Mouse (Mus musculus): Measurements from ENCODE around the gene Scrn2. TPM values are rescaled to one million over a fixed set of nuclear protein-coding genes. Genes with fewer than 3 reads are reported as not detected.

The Scrn2 gene
- polyA plus RNA-seq, 1 experiment from 2014 or later, result 13.9 TPM

GRCm38 (mm10) chr11:97040301-97041021 lies 10.7 kb downstream of the Scrn2 start:
- Histone ChIP-seq H3K27ac (ENCODE audit: low read depth, low read length) (no peak overlapping the region), H3K36me3 (ENCODE audit: control insufficient read depth, insufficient read depth, low read length) (peaks cover 4% of the 10 kb centered on the region), H3K9me3 (replicated peaks; ENCODE audit: control insufficient read depth, low read length) (no peaks in the 10 kb centered on the region), H3K27me3 (ENCODE audit: control insufficient read depth, insufficient read depth, low read length) (no peaks in the 10 kb centered on the region), H3K4me3 (ENCODE audit: low read depth, low read length) (peak overlapping the region; percentile 78), H3K9ac (ENCODE audit: low read depth, low read length) (peak overlapping the region; percentile 60; the same call in 1 of the 2 replicates), H3K4me2 (peak overlapping the region; percentile 90), H3K4me1 (ENCODE audit: control insufficient read depth, insufficient read depth, low read length) (peaks cover 7% of the 10 kb centered on the region; the same call in 1 of the 2 replicates)
- 46% methylated on average over 12 of the region's 12 CpGs for WGBS (ENCODE audit: insufficient replicate concordance)
- no peak for ATAC-seq (replicated peaks; ENCODE audit: insufficient number of reproducible peaks, low FRiP score, low TSS enrichment)

- peak; percentile 79 for ATAC-seq (replicated peaks; ENCODE audit: insufficient number of reproducible peaks, low FRiP score, low TSS enrichment)
- WGBS (ENCODE audit: insufficient replicate concordance), result under 1% methylated on average over 41 of the region's 48 CpGs
- Histone ChIP-seq H3K27ac (ENCODE audit: low read depth, low read length) (0 out of 2 replicates have a peak within 1 kb of the TSS, but pooled peaks have one; percentile 38), H3K9me3 (replicated peaks; ENCODE audit: control insufficient read depth, low read length) (no peaks in the 10 kb centered on the region), H3K36me3 (ENCODE audit: control insufficient read depth, insufficient read depth, low read length) (peaks cover 4% of the 10 kb centered on the region), H3K4me2 (peak within 1 kb of the TSS; percentile 90), H3K4me1 (ENCODE audit: control insufficient read depth, insufficient read depth, low read length) (peaks cover 7% of the 10 kb centered on the region; the same call in 1 of the 2 replicates), H3K27me3 (ENCODE audit: control insufficient read depth, insufficient read depth, low read length) (no peaks in the 10 kb centered on the region), H3K4me3 (ENCODE audit: low read depth, low read length) (peak within 1 kb of the TSS; percentile 78), H3K9ac (ENCODE audit: low read depth, low read length) (peak within 1 kb of the TSS; percentile 86)
Observed at GRCm38 (mm10) chr11:97041022-97041899, 11.5 kb downstream of the Scrn2 start, which contains the start of the genes Lrrc46 and Mrpl10. Gene Lrrc46 (minus strand): TSS chr11:97041407. Gene Mrpl10 (plus strand): TSS chr11:97041560.

GRCm38 (mm10) chr11:97044902-97045301 lies 15.2 kb downstream of the Scrn2 start:
- peaks cover 7% of the 10 kb centered on the region; the same call in 1 of the 2 replicates for H3K4me1 ChIP-seq (ENCODE audit: control insufficient read depth, insufficient read depth, low read length)
- no peak overlapping the region for H3K9ac ChIP-seq (ENCODE audit: low read depth, low read length)
- no peak overlapping the region for H3K4me2 ChIP-seq
- no peaks in the 10 kb centered on the region for H3K27me3 ChIP-seq (ENCODE audit: control insufficient read depth, insufficient read depth, low read length)
- no peak overlapping the region for H3K4me3 ChIP-seq (ENCODE audit: low read depth, low read length)
- ATAC-seq (replicated peaks; ENCODE audit: insufficient number of reproducible peaks, low FRiP score, low TSS enrichment), result no peak
- WGBS (ENCODE audit: insufficient replicate concordance), result 88% methylated on average over 8 of the region's 8 CpGs
- H3K9me3 ChIP-seq (replicated peaks; ENCODE audit: control insufficient read depth, low read length), result no peaks in the 10 kb centered on the region
- H3K36me3 ChIP-seq (ENCODE audit: control insufficient read depth, insufficient read depth, low read length), result peaks cover 4% of the 10 kb centered on the region
- H3K27ac ChIP-seq (ENCODE audit: low read depth, low read length), result no peak overlapping the region

- WGBS (ENCODE audit: insufficient replicate concordance), result 78% methylated on average over 7 of the region's 7 CpGs
- ATAC-seq (replicated peaks; ENCODE audit: insufficient number of reproducible peaks, low FRiP score, low TSS enrichment), result no peak
Observed at GRCm38 (mm10) chr11:97045861-97046260, 16.1 kb downstream of the Scrn2 start.

GRCm38 (mm10) chr11:97048090-97048650 lies 18.4 kb downstream of the Scrn2 start:
- Histone ChIP-seq H3K36me3 (ENCODE audit: control insufficient read depth, insufficient read depth, low read length) (peaks cover 4% of the 10 kb centered on the region), H3K27ac (ENCODE audit: low read depth, low read length) (no peak overlapping the region), H3K4me2 (no peak overlapping the region), H3K9ac (ENCODE audit: low read depth, low read length) (no peak overlapping the region), H3K4me3 (ENCODE audit: low read depth, low read length) (no peak overlapping the region), H3K4me1 (ENCODE audit: control insufficient read depth, insufficient read depth, low read length) (peaks cover 14% of the 10 kb centered on the region), H3K27me3 (ENCODE audit: control insufficient read depth, insufficient read depth, low read length) (no peaks in the 10 kb centered on the region), H3K9me3 (replicated peaks; ENCODE audit: control insufficient read depth, low read length) (no peaks in the 10 kb centered on the region)
- no peak for ATAC-seq (replicated peaks; ENCODE audit: insufficient number of reproducible peaks, low FRiP score, low TSS enrichment)
- WGBS (ENCODE audit: insufficient replicate concordance), result 81% methylated on average over 8 of the region's 8 CpGs

More at GRCm38 (mm10) chr11:97045861-97046260, 16.1 kb downstream of the Scrn2 start:
- H3K4me3 ChIP-seq (ENCODE audit: low read depth, low read length), result no peak overlapping the region
- H3K27ac ChIP-seq (ENCODE audit: low read depth, low read length), result no peak overlapping the region
- H3K36me3 ChIP-seq (ENCODE audit: control insufficient read depth, insufficient read depth, low read length), result peaks cover 4% of the 10 kb centered on the region
- no peaks in the 10 kb centered on the region for H3K9me3 ChIP-seq (replicated peaks; ENCODE audit: control insufficient read depth, low read length)
- peaks cover 7% of the 10 kb centered on the region; the same call in 1 of the 2 replicates for H3K4me1 ChIP-seq (ENCODE audit: control insufficient read depth, insufficient read depth, low read length)
- no peaks in the 10 kb centered on the region for H3K27me3 ChIP-seq (ENCODE audit: control insufficient read depth, insufficient read depth, low read length)
- H3K4me2 ChIP-seq, result no peak overlapping the region
- no peak overlapping the region for H3K9ac ChIP-seq (ENCODE audit: low read depth, low read length)

GRCm38 (mm10) chr11:97049492-97050085 lies 19.9 kb downstream of the Scrn2 start:
- no peak overlapping the region for H3K4me2 ChIP-seq

GRCm38 (mm10) chr11:97050216-97050943 lies 20.6 kb downstream of the Scrn2 start, which contains the start of gene Osbpl7:
Gene Osbpl7 (plus strand): TSS chr11:97050628.
- no peaks in the 10 kb centered on the region for H3K27me3 ChIP-seq (ENCODE audit: control insufficient read depth, insufficient read depth, low read length)
- H3K27ac ChIP-seq (ENCODE audit: low read depth, low read length), result no peak within 1 kb of the TSS
- H3K4me1 ChIP-seq (ENCODE audit: control insufficient read depth, insufficient read depth, low read length), result peaks cover 14% of the 10 kb centered on the region
- peak within 1 kb of the TSS; percentile 95 for H3K4me2 ChIP-seq
- no peaks in the 10 kb centered on the region for H3K9me3 ChIP-seq (replicated peaks; ENCODE audit: control insufficient read depth, low read length)
- peak within 1 kb of the TSS; percentile 80 for H3K9ac ChIP-seq (ENCODE audit: low read depth, low read length)
- ATAC-seq (replicated peaks; ENCODE audit: insufficient number of reproducible peaks, low FRiP score, low TSS enrichment), result peak; percentile 65; the same call in 1 of the 2 replicates
- H3K4me3 ChIP-seq (ENCODE audit: low read depth, low read length), result peak within 1 kb of the TSS; percentile 70
- WGBS (ENCODE audit: insufficient replicate concordance), result 7% methylated on average over 18 of the region's 18 CpGs
- peaks cover 8% of the 10 kb centered on the region for H3K36me3 ChIP-seq (ENCODE audit: control insufficient read depth, insufficient read depth, low read length)

More at GRCm38 (mm10) chr11:97049492-97050085, 19.9 kb downstream of the Scrn2 start:
- Histone ChIP-seq H3K9ac (ENCODE audit: low read depth, low read length) (peak overlapping the region; percentile 6; the same call in 1 of the 2 replicates), H3K27me3 (ENCODE audit: control insufficient read depth, insufficient read depth, low read length) (no peaks in the 10 kb centered on the region), H3K36me3 (ENCODE audit: control insufficient read depth, insufficient read depth, low read length) (peaks cover under 1% of the 10 kb centered on the region; the same call in 1 of the 2 replicates), H3K4me3 (ENCODE audit: low read depth, low read length) (no peak overlapping the region), H3K27ac (ENCODE audit: low read depth, low read length) (no peak overlapping the region), H3K4me1 (ENCODE audit: control insufficient read depth, insufficient read depth, low read length) (peaks cover 14% of the 10 kb centered on the region), H3K9me3 (replicated peaks; ENCODE audit: control insufficient read depth, low read length) (no peaks in the 10 kb centered on the region)
- ATAC-seq (replicated peaks; ENCODE audit: insufficient number of reproducible peaks, low FRiP score, low TSS enrichment), result no peak
- WGBS (ENCODE audit: insufficient replicate concordance), result 76% methylated on average over 6 of the region's 6 CpGs
